Mouse (Mus musculus): ENCODE results near the gene Klhl18. TPM values are rescaled to one million over a fixed set of nuclear protein-coding genes. Genes with fewer than 3 reads are reported as not detected.
A peak's percentile ranks its signal among the peaks of the same experiment; 100 is the strongest.

Klhl18 gene
- polyA plus RNA-seq, 1 experiment from 2014 or later: 7.1 TPM

DNA sequence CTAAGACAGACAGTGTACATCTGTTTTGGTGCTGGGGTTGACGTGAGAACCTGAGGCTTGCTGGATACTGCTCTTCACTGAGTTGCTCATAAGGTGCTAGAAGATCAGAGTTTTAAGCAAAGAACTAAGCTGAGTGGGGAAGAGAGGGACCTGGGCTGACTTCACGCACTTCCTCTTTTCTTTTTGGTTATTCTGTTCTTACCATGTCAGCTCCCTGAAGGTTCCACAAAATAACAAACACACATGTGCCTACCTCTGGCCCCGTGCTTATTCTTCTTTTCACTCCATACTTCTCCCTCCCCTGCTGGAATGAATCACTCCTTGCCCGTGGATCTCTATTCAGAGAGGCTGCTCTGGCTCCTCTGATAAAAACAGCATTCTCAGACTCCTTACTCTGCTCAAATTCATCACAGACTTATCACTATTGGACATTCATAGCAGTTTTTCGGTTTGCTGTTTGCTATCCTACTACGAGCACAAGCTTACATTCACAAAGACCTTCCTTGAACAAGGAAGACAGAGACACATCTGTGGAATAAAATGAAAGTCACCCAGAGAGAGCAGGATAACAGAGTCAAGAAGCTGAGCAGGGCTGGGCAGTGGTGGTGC lies 12.4 kb downstream of the Klhl18 start:
- Histone ChIP-seq H3K27me3 (replicated peaks; ENCODE audit: control insufficient read depth, insufficient read depth, low read length) (no peaks in the 10 kb centered on the region), H3K9ac (ENCODE audit: low read depth, low read length) (no peak overlapping the region), H3K4me3 (ENCODE audit: low read depth, low read length) (no peak overlapping the region), H3K4me1 (replicated peaks; ENCODE audit: control insufficient read depth, insufficient read depth, low read length) (peaks cover 12% of the 10 kb centered on the region), H3K36me3 (ENCODE audit: control insufficient read depth, insufficient read depth, low read length) (no peaks in the 10 kb centered on the region), H3K4me2 (no peak overlapping the region), H3K9me3 (ENCODE audit: control insufficient read depth, low read length) (no peaks in the 10 kb centered on the region), H3K27ac (ENCODE audit: low read depth, low read length) (no peak overlapping the region)
- ATAC-seq (replicated peaks; ENCODE audit: low FRiP score): no peak
- WGBS: 48% methylated on average over 6 of the region's 6 CpGs
- DNase-seq (ENCODE audit: low spot score): no peak

DNA sequence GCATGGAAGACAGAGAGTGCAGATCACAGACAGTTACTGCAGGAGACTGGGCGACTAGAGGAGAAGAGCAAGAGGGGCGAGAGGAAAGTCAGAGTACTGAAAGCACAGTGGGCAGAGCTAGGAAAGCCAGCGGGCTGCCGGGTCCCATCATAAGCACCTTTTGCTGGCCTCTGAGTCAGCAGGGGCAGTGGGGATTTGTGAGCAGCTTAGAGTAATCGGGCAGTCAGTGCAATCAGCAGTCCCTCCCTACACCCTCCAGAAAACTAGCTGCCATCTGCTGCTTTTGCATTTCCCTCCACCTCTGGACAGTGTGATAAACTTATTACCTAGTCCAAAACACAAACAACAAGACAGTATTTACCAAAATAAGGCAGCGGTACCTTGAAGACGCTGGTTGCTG lies 14.2 kb downstream of the Klhl18 start:
- Histone ChIP-seq H3K27ac (ENCODE audit: low read depth, low read length) (no peak overlapping the region), H3K9me3 (ENCODE audit: control insufficient read depth, low read length) (no peaks in the 10 kb centered on the region), H3K4me2 (no peak overlapping the region), H3K4me1 (replicated peaks; ENCODE audit: control insufficient read depth, insufficient read depth, low read length) (peaks cover 16% of the 10 kb centered on the region), H3K4me3 (ENCODE audit: low read depth, low read length) (no peak overlapping the region), H3K27me3 (replicated peaks; ENCODE audit: control insufficient read depth, insufficient read depth, low read length) (no peaks in the 10 kb centered on the region), H3K36me3 (ENCODE audit: control insufficient read depth, insufficient read depth, low read length) (no peaks in the 10 kb centered on the region), H3K9ac (ENCODE audit: low read depth, low read length) (no peak overlapping the region)
- DNase-seq (ENCODE audit: low spot score): no peak
- WGBS: 66% methylated on average over 7 of the region's 7 CpGs
- ATAC-seq (replicated peaks; ENCODE audit: low FRiP score): no peak

DNA sequence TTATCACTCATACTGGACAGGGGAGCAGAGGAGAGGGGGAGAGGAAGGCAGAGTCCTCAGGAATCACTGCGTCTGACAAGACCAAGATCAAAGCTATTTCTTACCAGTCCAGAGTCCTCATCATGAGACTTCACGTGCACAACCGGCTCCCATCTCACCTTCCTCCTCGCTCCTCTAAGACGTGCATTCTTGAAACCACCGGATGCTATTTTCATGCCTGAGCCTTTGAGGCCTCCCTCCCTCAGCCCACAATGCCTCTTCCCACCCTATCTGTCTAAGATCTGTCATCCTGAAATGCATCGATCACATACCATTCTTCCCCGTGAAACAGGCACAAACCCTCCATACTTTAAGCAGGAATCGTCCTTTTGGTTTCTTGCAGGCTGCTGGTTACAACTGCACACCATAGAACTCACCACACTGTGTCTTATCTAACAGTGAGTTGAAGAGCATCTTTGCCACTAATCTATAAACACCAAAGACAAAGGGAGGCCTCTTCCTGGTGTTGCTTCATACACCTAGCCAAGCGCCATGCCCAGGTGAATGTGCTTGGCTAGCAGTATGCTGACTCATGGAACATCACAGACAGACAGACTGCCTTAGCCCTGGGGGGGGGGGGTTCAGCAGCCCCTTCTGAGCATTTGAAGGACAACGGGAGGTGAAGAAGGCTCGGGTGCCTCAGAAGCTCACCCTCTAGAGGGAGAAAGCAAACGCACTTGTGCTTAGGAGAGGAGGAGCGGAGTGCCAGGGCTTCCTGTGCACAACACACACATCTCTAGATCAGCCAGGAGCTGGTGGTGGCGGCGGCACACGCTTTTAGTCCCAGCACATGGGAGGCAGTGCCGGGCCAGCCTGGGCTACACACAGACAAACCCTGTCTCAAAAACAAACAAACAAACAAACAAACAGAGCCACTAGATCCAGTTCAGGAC lies 15.3 kb downstream of the Klhl18 start:
- peak; percentile 27; the same call in 1 of the 2 replicates for ATAC-seq (replicated peaks; ENCODE audit: low FRiP score)
- 56% methylated on average over 18 of the region's 18 CpGs for WGBS
- H3K27ac ChIP-seq (ENCODE audit: low read depth, low read length): no peak overlapping the region

DNA sequence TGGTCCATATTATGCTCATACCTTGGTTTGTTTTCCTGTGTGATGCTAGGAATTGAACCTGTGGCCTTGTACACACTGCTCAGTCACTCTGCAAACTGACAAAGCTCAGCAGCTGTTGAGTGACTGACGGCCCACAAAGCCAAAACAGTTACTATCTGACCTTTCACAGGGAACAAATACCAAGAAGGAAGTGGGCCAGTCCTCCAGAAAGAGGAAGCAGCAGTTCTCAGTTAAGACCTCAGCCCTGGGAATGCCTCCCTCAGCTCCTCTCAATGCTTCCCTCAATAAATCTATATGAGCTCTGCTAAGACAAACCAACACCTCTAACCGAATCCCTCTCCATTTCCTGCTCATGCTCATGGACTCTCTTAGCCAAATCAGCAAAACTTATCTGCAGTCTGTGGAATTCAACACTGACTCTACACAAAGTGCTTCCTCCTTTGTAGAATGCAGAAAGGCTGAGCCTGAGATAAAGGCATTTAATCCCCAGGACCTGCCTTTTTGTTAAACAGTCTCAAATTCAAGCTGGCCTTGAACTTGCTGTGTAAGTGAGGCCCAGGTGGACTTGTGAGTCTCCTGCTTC lies 17.3 kb downstream of the Klhl18 start:
- no peak overlapping the region for H3K4me3 ChIP-seq (ENCODE audit: low read depth, low read length)
- peak; percentile 35; the same call in 1 of the 2 replicates for ATAC-seq (replicated peaks; ENCODE audit: low FRiP score)
- H3K9ac ChIP-seq (ENCODE audit: low read depth, low read length): no peak overlapping the region
- 19% methylated on average over 2 of the region's 2 CpGs for WGBS
- peak overlapping the region; percentile 51 for H3K27ac ChIP-seq (ENCODE audit: low read depth, low read length)
- H3K36me3 ChIP-seq (ENCODE audit: control insufficient read depth, insufficient read depth, low read length): no peaks in the 10 kb centered on the region; the same call in 1 of the 2 replicates
- DNase-seq (ENCODE audit: low spot score): no peak
- H3K4me2 ChIP-seq: no peak overlapping the region
- H3K4me1 ChIP-seq (replicated peaks; ENCODE audit: control insufficient read depth, insufficient read depth, low read length): peaks cover 16% of the 10 kb centered on the region
- no peaks in the 10 kb centered on the region for H3K27me3 ChIP-seq (replicated peaks; ENCODE audit: control insufficient read depth, insufficient read depth, low read length)
- H3K9me3 ChIP-seq (ENCODE audit: control insufficient read depth, low read length): no peaks in the 10 kb centered on the region

More for the DNA sequence above, 15.3 kb downstream of the Klhl18 start:
- Histone ChIP-seq H3K36me3 (ENCODE audit: control insufficient read depth, insufficient read depth, low read length) (no peaks in the 10 kb centered on the region), H3K4me2 (no peak overlapping the region), H3K27me3 (replicated peaks; ENCODE audit: control insufficient read depth, insufficient read depth, low read length) (no peaks in the 10 kb centered on the region), H3K9ac (ENCODE audit: low read depth, low read length) (no peak overlapping the region), H3K9me3 (ENCODE audit: control insufficient read depth, low read length) (no peaks in the 10 kb centered on the region), H3K4me1 (replicated peaks; ENCODE audit: control insufficient read depth, insufficient read depth, low read length) (peaks cover 16% of the 10 kb centered on the region), H3K4me3 (ENCODE audit: low read depth, low read length) (no peak overlapping the region)
- DNase-seq (ENCODE audit: low spot score): no peak

DNA sequence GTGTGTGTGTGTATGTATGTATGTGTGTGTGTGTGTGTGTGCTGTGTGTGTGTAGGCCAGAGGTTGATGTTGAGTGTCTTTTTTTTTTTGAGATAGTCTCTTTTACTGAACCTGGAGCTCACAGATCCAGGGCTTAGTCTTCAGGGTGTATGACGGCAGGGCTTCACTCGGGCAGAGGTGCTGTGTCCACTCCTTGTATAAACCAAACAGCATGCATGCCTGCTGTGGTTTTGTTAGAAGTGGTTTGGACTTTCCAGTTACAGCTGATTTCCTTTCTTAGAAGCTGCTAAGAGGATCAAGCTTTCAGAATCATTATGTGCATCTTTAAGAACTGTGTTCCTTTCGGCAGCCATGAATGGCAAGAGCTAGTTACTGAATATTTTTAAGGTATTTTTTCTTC lies 18.6 kb downstream of the Klhl18 start:
- Histone ChIP-seq H3K4me3 (ENCODE audit: low read depth, low read length) (no peak overlapping the region), H3K4me1 (replicated peaks; ENCODE audit: control insufficient read depth, insufficient read depth, low read length) (peaks cover 16% of the 10 kb centered on the region), H3K36me3 (ENCODE audit: control insufficient read depth, insufficient read depth, low read length) (no peaks in the 10 kb centered on the region; the same call in 1 of the 2 replicates), H3K27ac (ENCODE audit: low read depth, low read length) (no peak overlapping the region), H3K27me3 (replicated peaks; ENCODE audit: control insufficient read depth, insufficient read depth, low read length) (no peaks in the 10 kb centered on the region), H3K9me3 (ENCODE audit: control insufficient read depth, low read length) (no peaks in the 10 kb centered on the region), H3K9ac (ENCODE audit: low read depth, low read length) (no peak overlapping the region), H3K4me2 (no peak overlapping the region)
- WGBS: 80% methylated on average over 3 of the region's 3 CpGs
- DNase-seq (ENCODE audit: low spot score) (no peak), ATAC-seq (replicated peaks; ENCODE audit: low FRiP score) (no peak)

DNA sequence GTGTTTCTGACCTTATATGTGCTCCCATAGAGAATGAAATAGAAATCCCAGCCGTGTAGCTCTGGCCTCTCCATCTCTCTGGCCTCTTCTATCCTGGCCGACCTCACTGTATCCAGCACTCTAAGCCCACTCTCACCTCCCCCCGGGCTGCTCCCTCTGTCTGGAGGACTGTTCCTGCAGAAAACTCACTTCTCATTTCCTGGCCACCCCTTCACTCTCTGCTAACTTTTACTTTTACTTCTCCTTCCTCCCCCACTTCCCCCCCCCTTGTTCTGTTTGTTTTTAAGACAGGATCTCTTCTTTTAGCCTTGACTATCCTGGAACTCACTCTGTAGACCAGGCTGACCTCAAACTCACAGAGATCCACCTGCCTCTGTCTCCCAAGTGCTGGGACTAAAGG lies 24.0 kb downstream of the Klhl18 start:
- Histone ChIP-seq H3K9ac (ENCODE audit: low read depth, low read length) (no peak overlapping the region), H3K9me3 (ENCODE audit: control insufficient read depth, low read length) (no peaks in the 10 kb centered on the region), H3K27me3 (replicated peaks; ENCODE audit: control insufficient read depth, insufficient read depth, low read length) (no peaks in the 10 kb centered on the region), H3K4me2 (no peak overlapping the region), H3K27ac (ENCODE audit: low read depth, low read length) (no peak overlapping the region), H3K4me1 (replicated peaks; ENCODE audit: control insufficient read depth, insufficient read depth, low read length) (0 out of 2 replicates have a peak, but pooled peaks cover 3% of the 10 kb centered on the region), H3K4me3 (ENCODE audit: low read depth, low read length) (no peak overlapping the region), H3K36me3 (ENCODE audit: control insufficient read depth, insufficient read depth, low read length) (peaks cover 6% of the 10 kb centered on the region; the same call in 1 of the 2 replicates)
- ATAC-seq (replicated peaks; ENCODE audit: low FRiP score) (no peak), DNase-seq (ENCODE audit: low spot score) (no peak)
- WGBS: 53% methylated on average over 3 of the region's 3 CpGs

DNA sequence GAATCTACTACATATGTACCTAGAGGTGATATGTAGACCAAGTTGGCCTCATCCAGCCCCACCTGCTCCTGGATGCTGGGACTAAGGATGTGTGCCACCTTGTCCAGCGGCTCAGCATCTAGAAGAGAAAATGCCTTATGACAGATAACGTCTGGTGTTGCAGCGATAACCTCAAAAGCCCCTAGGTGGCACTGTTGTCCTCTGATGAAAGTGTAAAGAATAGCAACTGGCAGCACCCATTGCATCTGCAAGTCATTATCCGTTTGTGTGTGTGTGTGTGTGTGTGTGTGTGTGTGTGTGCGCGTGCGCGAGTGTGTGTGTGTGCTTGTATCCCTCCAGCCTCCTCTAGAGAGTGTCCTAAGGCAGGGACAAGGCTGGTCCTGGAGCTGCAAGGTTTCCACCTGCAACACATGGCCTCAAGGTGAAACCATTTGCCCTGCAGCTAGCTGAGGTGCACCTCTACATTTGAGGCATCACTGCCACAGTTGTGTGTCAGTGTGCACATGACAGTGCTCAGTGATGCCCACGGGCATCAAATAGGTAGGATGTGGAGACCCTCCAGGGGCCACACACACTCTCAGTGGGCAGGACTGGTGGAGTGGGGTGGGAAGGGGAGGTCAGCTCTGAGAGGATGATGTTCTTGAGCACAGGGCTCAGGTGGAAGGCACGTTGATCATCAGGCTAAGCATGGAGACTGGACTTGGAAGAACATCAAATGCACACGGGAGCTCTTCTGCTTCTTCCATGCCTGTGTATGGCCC lies 27.5 kb downstream of the Klhl18 start:
- H3K4me3 ChIP-seq (ENCODE audit: low read depth, low read length): no peak overlapping the region
- no peaks in the 10 kb centered on the region for H3K27me3 ChIP-seq (replicated peaks; ENCODE audit: control insufficient read depth, insufficient read depth, low read length)
- peaks cover 6% of the 10 kb centered on the region; the same call in 1 of the 2 replicates for H3K36me3 ChIP-seq (ENCODE audit: control insufficient read depth, insufficient read depth, low read length)
- no peak overlapping the region for H3K4me2 ChIP-seq
- no peak overlapping the region for H3K27ac ChIP-seq (ENCODE audit: low read depth, low read length)
- DNase-seq (ENCODE audit: low spot score): peak; percentile 72
- 29% methylated on average over 11 of the region's 11 CpGs for WGBS
- ATAC-seq (replicated peaks; ENCODE audit: low FRiP score): peak; percentile 79
- H3K9me3 ChIP-seq (ENCODE audit: control insufficient read depth, low read length): no peaks in the 10 kb centered on the region
- H3K9ac ChIP-seq (ENCODE audit: low read depth, low read length): no peak overlapping the region
- 0 out of 2 replicates have a peak, but pooled peaks cover 3% of the 10 kb centered on the region for H3K4me1 ChIP-seq (replicated peaks; ENCODE audit: control insufficient read depth, insufficient read depth, low read length)

DNA sequence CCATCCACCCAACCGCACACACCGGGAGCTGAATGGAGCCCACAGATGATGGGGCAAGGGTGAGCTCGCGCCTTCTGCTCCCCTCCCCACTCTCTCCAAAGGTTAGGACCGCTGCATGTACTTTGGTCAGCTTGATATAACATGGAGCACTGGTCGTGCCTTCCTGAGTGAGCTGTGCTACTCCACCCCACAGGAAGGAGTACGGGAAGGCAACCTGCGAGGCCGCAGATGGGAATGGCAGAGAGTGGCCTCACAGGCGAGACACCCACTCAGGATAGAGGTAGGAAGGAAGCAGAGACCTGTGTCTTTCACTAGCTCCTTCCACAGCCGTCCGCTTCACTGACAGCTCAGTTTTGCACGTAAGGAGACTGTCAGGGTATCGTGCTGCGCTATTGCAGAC lies 28.1 kb downstream of the Klhl18 start:
- WGBS: 77% methylated on average over 15 of the region's 15 CpGs
- H3K4me2 ChIP-seq: no peak overlapping the region
- no peaks in the 10 kb centered on the region for H3K27me3 ChIP-seq (replicated peaks; ENCODE audit: control insufficient read depth, insufficient read depth, low read length)
- H3K27ac ChIP-seq (ENCODE audit: low read depth, low read length): no peak overlapping the region
- peaks cover 6% of the 10 kb centered on the region; the same call in 1 of the 2 replicates for H3K36me3 ChIP-seq (ENCODE audit: control insufficient read depth, insufficient read depth, low read length)
- no peak overlapping the region for H3K9ac ChIP-seq (ENCODE audit: low read depth, low read length)
- no peak overlapping the region for H3K4me3 ChIP-seq (ENCODE audit: low read depth, low read length)
- ATAC-seq (replicated peaks; ENCODE audit: low FRiP score) (no peak), DNase-seq (ENCODE audit: low spot score) (no peak)
- no peaks in the 10 kb centered on the region for H3K9me3 ChIP-seq (ENCODE audit: control insufficient read depth, low read length)
- H3K4me1 ChIP-seq (replicated peaks; ENCODE audit: control insufficient read depth, insufficient read depth, low read length): 0 out of 2 replicates have a peak, but pooled peaks cover 3% of the 10 kb centered on the region

Measured in liver, embryonic 11.5 days (tissue).